Mouse (Mus musculus): Measurements from ENCODE around the gene Trpm8. TPM values are rescaled to one million over a fixed set of nuclear protein-coding genes. Genes with fewer than 3 reads are reported as not detected.

Trpm8 gene
- polyA plus RNA-seq, 1 experiment from 2014 or later: not detected

GRCm38 (mm10) chr1:88247660-88248059 lies 29.8 kb upstream of the Trpm8 start:
- DNase-seq (no peak), ATAC-seq (ENCODE audit: insufficient read depth) (no peak)
- 42% methylated on average over 2 of the region's 2 CpGs for WGBS
- no peaks in the 10 kb centered on the region for H3K36me3 ChIP-seq (ENCODE audit: insufficient read depth)
- H3K4me3 ChIP-seq (ENCODE audit: low read depth, low read length): no peak overlapping the region
- no peaks in the 10 kb centered on the region for H3K4me1 ChIP-seq (ENCODE audit: insufficient read depth)
- peaks cover 89% of the 10 kb centered on the region for H3K9me3 ChIP-seq (ENCODE audit: low read depth, low read length)
- no peak for TF ChIP-seq CTCF (IDR thresholded peaks at IDR 0.05; ENCODE audit: low read depth)
- H3K27ac ChIP-seq (ENCODE audit: low read depth): no peak overlapping the region
- H3K9ac ChIP-seq: no peak overlapping the region
- H3K27me3 ChIP-seq (ENCODE audit: insufficient read depth, low read length): no peaks in the 10 kb centered on the region
- H3K4me2 ChIP-seq: no peak overlapping the region

- no peak for TF ChIP-seq CTCF (IDR thresholded peaks at IDR 0.05; ENCODE audit: low read depth)
- no peaks in the 10 kb centered on the region for H3K27me3 ChIP-seq (ENCODE audit: insufficient read depth, low read length)
- H3K9ac ChIP-seq: no peak overlapping the region
- H3K27ac ChIP-seq (ENCODE audit: low read depth): no peak overlapping the region
- H3K4me2 ChIP-seq: no peak overlapping the region
- no peaks in the 10 kb centered on the region for H3K36me3 ChIP-seq (ENCODE audit: insufficient read depth)
- H3K4me3 ChIP-seq (ENCODE audit: low read depth, low read length): no peak overlapping the region
- H3K9me3 ChIP-seq (ENCODE audit: low read depth, low read length): peaks cover 82% of the 10 kb centered on the region
- no peak for DNase-seq
- no peak for ATAC-seq (ENCODE audit: insufficient read depth)
- WGBS: 64% methylated on average over 4 of the region's 4 CpGs
- no peaks in the 10 kb centered on the region for H3K4me1 ChIP-seq (ENCODE audit: insufficient read depth)
Measured at GRCm38 (mm10) chr1:88248658-88249057, 28.8 kb upstream of the Trpm8 start.

- Histone ChIP-seq H3K27ac (ENCODE audit: low read depth) (no peak overlapping the region), H3K4me2 (no peak overlapping the region), H3K9me3 (ENCODE audit: low read depth, low read length) (peaks cover 76% of the 10 kb centered on the region), H3K4me1 (ENCODE audit: insufficient read depth) (no peaks in the 10 kb centered on the region), H3K4me3 (ENCODE audit: low read depth, low read length) (no peak overlapping the region), H3K36me3 (ENCODE audit: insufficient read depth) (no peaks in the 10 kb centered on the region), H3K9ac (no peak overlapping the region), H3K27me3 (ENCODE audit: insufficient read depth, low read length) (no peaks in the 10 kb centered on the region)
- WGBS: 73% methylated on average over 7 of the region's 7 CpGs
- DNase-seq (no peak), ATAC-seq (ENCODE audit: insufficient read depth) (no peak)
- no peak for TF ChIP-seq CTCF (IDR thresholded peaks at IDR 0.05; ENCODE audit: low read depth)
Measured at GRCm38 (mm10) chr1:88249596-88249995, 27.9 kb upstream of the Trpm8 start.

GRCm38 (mm10) chr1:88250023-88250422 lies 27.4 kb upstream of the Trpm8 start:
- DNase-seq (no peak), ATAC-seq (ENCODE audit: insufficient read depth) (no peak)
- H3K4me3 ChIP-seq (ENCODE audit: low read depth, low read length): no peak overlapping the region
- no peak overlapping the region for H3K4me2 ChIP-seq
- H3K4me1 ChIP-seq (ENCODE audit: insufficient read depth): no peaks in the 10 kb centered on the region
- H3K36me3 ChIP-seq (ENCODE audit: insufficient read depth): no peaks in the 10 kb centered on the region
- WGBS: 76% methylated on average over 5 of the region's 5 CpGs
- H3K9ac ChIP-seq: no peak overlapping the region
- no peak overlapping the region for H3K27ac ChIP-seq (ENCODE audit: low read depth)
- peaks cover 76% of the 10 kb centered on the region for H3K9me3 ChIP-seq (ENCODE audit: low read depth, low read length)
- H3K27me3 ChIP-seq (ENCODE audit: insufficient read depth, low read length): no peaks in the 10 kb centered on the region
- no peak for TF ChIP-seq CTCF (IDR thresholded peaks at IDR 0.05; ENCODE audit: low read depth)

GRCm38 (mm10) chr1:88253106-88253505 lies 24.4 kb upstream of the Trpm8 start:
- H3K9me3 ChIP-seq (ENCODE audit: low read depth, low read length): peaks cover 69% of the 10 kb centered on the region
- WGBS: 72% methylated on average over 8 of the region's 8 CpGs
- no peak overlapping the region for H3K9ac ChIP-seq
- no peaks in the 10 kb centered on the region for H3K27me3 ChIP-seq (ENCODE audit: insufficient read depth, low read length)
- H3K27ac ChIP-seq (ENCODE audit: low read depth): no peak overlapping the region
- no peaks in the 10 kb centered on the region for H3K4me1 ChIP-seq (ENCODE audit: insufficient read depth)
- ATAC-seq (ENCODE audit: insufficient read depth) (no peak), DNase-seq (no peak)
- no peak for TF ChIP-seq CTCF (IDR thresholded peaks at IDR 0.05; ENCODE audit: low read depth)
- no peaks in the 10 kb centered on the region for H3K36me3 ChIP-seq (ENCODE audit: insufficient read depth)
- H3K4me3 ChIP-seq (ENCODE audit: low read depth, low read length): no peak overlapping the region
- H3K4me2 ChIP-seq: no peak overlapping the region

GRCm38 (mm10) chr1:88253540-88253939 lies 23.9 kb upstream of the Trpm8 start:
- peak; percentile 27 for DNase-seq
- Histone ChIP-seq H3K4me3 (ENCODE audit: low read depth, low read length) (no peak overlapping the region), H3K36me3 (ENCODE audit: insufficient read depth) (no peaks in the 10 kb centered on the region), H3K4me1 (ENCODE audit: insufficient read depth) (no peaks in the 10 kb centered on the region), H3K27me3 (ENCODE audit: insufficient read depth, low read length) (no peaks in the 10 kb centered on the region), H3K9me3 (ENCODE audit: low read depth, low read length) (peaks cover 66% of the 10 kb centered on the region), H3K9ac (no peak overlapping the region), H3K4me2 (no peak overlapping the region), H3K27ac (ENCODE audit: low read depth) (no peak overlapping the region)
- no peak for ATAC-seq (ENCODE audit: insufficient read depth)
- 68% methylated on average over 6 of the region's 6 CpGs for WGBS
- TF ChIP-seq CTCF (IDR thresholded peaks at IDR 0.05; ENCODE audit: low read depth): no peak

- Histone ChIP-seq H3K9ac (no peak overlapping the region), H3K27me3 (ENCODE audit: insufficient read depth, low read length) (no peaks in the 10 kb centered on the region), H3K4me2 (no peak overlapping the region), H3K4me1 (ENCODE audit: insufficient read depth) (no peaks in the 10 kb centered on the region), H3K27ac (ENCODE audit: low read depth) (no peak overlapping the region), H3K36me3 (ENCODE audit: insufficient read depth) (peaks cover 4% of the 10 kb centered on the region), H3K4me3 (ENCODE audit: low read depth, low read length) (no peak overlapping the region), H3K9me3 (ENCODE audit: low read depth, low read length) (peaks cover 52% of the 10 kb centered on the region)
- no peak for ATAC-seq (ENCODE audit: insufficient read depth)
- no peak for TF ChIP-seq CTCF (IDR thresholded peaks at IDR 0.05; ENCODE audit: low read depth)
- no peak for DNase-seq
- WGBS: 82% methylated on average over 12 of the region's 12 CpGs
Measured at GRCm38 (mm10) chr1:88254793-88255465, 22.5 kb upstream of the Trpm8 start.

Data from lung, embryonic 14.5 days (tissue).